ENCODE assay signal across 25 mouse cellular contexts in the genomic region with DNA sequence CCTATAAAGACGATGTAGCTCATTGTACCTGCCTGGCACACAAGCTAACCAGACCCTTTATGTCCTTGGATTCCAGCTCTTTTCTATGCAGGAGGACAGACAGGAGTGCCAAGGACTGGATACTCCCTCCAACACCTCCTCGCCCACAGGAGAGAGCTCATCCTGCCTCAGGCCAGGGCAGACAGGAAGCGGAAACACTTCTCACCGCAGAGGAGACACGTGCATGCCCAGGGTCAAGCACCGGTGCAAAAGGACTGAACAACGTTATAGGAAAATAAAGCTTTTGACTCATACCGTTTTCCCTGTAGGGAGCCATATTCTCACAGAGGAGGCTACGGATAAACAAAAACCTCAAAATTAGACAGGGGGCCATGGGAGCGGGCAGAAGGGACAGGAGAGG. TPM values are rescaled to one million over a fixed set of nuclear protein-coding genes. Genes with fewer than 3 reads are reported as not detected.
DNase-seq lines count a peak whose midpoint lies in the region; ATAC-seq and TF ChIP-seq lines count a peak whose summit lies in the region.
"Had no signal": no experiment of that assay in that cellular context is flagged by ENCODE, and none has a peak within 500 bp of the region (broad histone marks: within the 10 kb centered on the region; RNA-seq: fewer than 3 reads in every experiment).

No protein-coding gene starts in this region.

- H3K9ac ChIP-seq in CH12.LX (ENCODE audit: insufficient read depth, low read depth): no peak overlapping the region
- no peak overlapping the region for H3K9ac ChIP-seq in midbrain, embryonic 15.5 days
- H3K9ac ChIP-seq: embryonic facial prominence, embryonic 13.5 days; forebrain, embryonic 15.5 days; heart, embryonic 13.5 days; hindbrain, embryonic 13.5 days; limb, embryonic 12.5 days; liver, embryonic 15.5 days; lung, embryonic 15.5 days had no signal

- dilution Hi-C loops in CH12.LX (cut with MboI; ENCODE audit: extremely low pct_ligation_motif_present, extremely low pct_unique_long_range_greater_than_20kb, low sequenced_read_pairs): no loop called here

- no peak for TF ChIP-seq RAD21 in CH12.LX (IDR thresholded peaks at IDR 0.05; ENCODE audit: low read depth, low read length)

- ATAC-seq in midbrain, embryonic 15.5 days (replicated peaks): no peak
- ATAC-seq: forebrain, embryonic 15.5 days had no signal

- no peak overlapping the region for H3K4me3 ChIP-seq in CH12.LX (replicated peaks in 1 of 3; ENCODE audit: low read depth in 2 of 3, low read length in 2 of 3, poor library complexity in 1 of 3)
- H3K4me3 ChIP-seq in midbrain, embryonic 15.5 days: no peak overlapping the region
- H3K4me3 ChIP-seq: embryonic facial prominence, embryonic 13.5 days; forebrain, embryonic 10.5 days; forebrain, embryonic 15.5 days; heart, adult 2 months; heart, embryonic 13.5 days; hindbrain, embryonic 13.5 days; limb, embryonic 12.5 days; liver, embryonic 15.5 days; lung, embryonic 15.5 days had no signal

- peaks cover 0 to 63% of the 10 kb centered on the region in 2 experiments for H3K36me3 ChIP-seq in CH12.LX (replicated peaks in 1 of 2; ENCODE audit: control insufficient read depth in 1 of 2, insufficient read depth in 1 of 2, low read length in 1 of 2)
- H3K36me3 ChIP-seq in midbrain, embryonic 15.5 days (replicated peaks): no peaks in the 10 kb centered on the region
- H3K36me3 ChIP-seq: embryonic facial prominence, embryonic 13.5 days; forebrain, embryonic 10.5 days; forebrain, embryonic 15.5 days; heart, embryonic 13.5 days; hindbrain, embryonic 13.5 days; limb, embryonic 12.5 days; liver, embryonic 15.5 days; lung, embryonic 15.5 days had no signal

- H3K27me3 ChIP-seq in CH12.LX (replicated peaks): no peaks in the 10 kb centered on the region
- H3K27me3 ChIP-seq in midbrain, embryonic 15.5 days (replicated peaks): no peaks in the 10 kb centered on the region
- H3K27me3 ChIP-seq: embryonic facial prominence, embryonic 13.5 days; forebrain, embryonic 15.5 days; heart, embryonic 13.5 days; hindbrain, embryonic 13.5 days; limb, embryonic 12.5 days; liver, embryonic 15.5 days; lung, embryonic 15.5 days had no signal

- TF ChIP-seq EP300 in CH12.LX (IDR thresholded peaks at IDR 0.05; ENCODE audit: low read length): no peak

- no peak for DNase-seq in CH12.LX (ENCODE audit: extremely low read depth)
- peak; percentile 57 for DNase-seq in induced T-regulatory cell, adult 2 months (ENCODE audit: low read depth)
- DNase-seq in natural killer cell, adult 2 months (ENCODE audit: low spot score in 2 of 2): peak; percentile 34 to 39
- no peak for DNase-seq in heart, adult 8-10 months (ENCODE audit: low spot score)
- DNase-seq in thymus, postnatal 0 days (ENCODE audit: low spot score): no peak
- DNase-seq: adrenal gland, adult 2 months; cerebellum, adult 8-10 months; gastrocnemius, postnatal 36 days; heart, adult 2 months; heart, postnatal 14 days; kidney, adult 11 months; kidney, postnatal 14 days; lung, postnatal 36 days; midbrain, embryonic 14.5 days; right cerebral cortex, postnatal 4 days had no signal

- in situ Hi-C loops in CH12.LX (cut with MboI; ENCODE audit: low pct_ligation_motif_present, low pct_unique_long_range_greater_than_20kb, low sequenced_read_pairs): no loop called here

- TF ChIP-seq CTCF in CH12.LX (conservative IDR thresholded peaks at IDR 0.05 in 1 of 2, IDR thresholded peaks at IDR 0.05 in 1 of 2; ENCODE audit: low read depth in 2 of 2, low read length in 2 of 2): no peak

- H3K4me1 ChIP-seq in CH12.LX (ENCODE audit: control insufficient read depth in 1 of 2, insufficient read depth in 2 of 2): peaks cover 4 to 22% of the 10 kb centered on the region in 2 experiments; a peak in 2 of 4 replicates
- H3K4me1 ChIP-seq in midbrain, embryonic 15.5 days: no peaks in the 10 kb centered on the region
- H3K4me1 ChIP-seq: embryonic facial prominence, embryonic 13.5 days; lung, embryonic 15.5 days had no signal

- no peak for TF ChIP-seq POLR2A in CH12.LX (IDR thresholded peaks at IDR 0.05; ENCODE audit: low read depth, low read length)

- no peaks in the 10 kb centered on the region for H3K9me3 ChIP-seq in CH12.LX (replicated peaks; ENCODE audit: low read length)
- no peaks in the 10 kb centered on the region for H3K9me3 ChIP-seq in midbrain, embryonic 15.5 days
- H3K9me3 ChIP-seq: embryonic facial prominence, embryonic 13.5 days; forebrain, embryonic 10.5 days; forebrain, embryonic 15.5 days; heart, embryonic 13.5 days; hindbrain, embryonic 13.5 days; limb, embryonic 12.5 days; liver, embryonic 15.5 days; lung, embryonic 15.5 days had no signal

- 72% methylated on average over 10 of the region's 10 CpGs for WGBS in midbrain, embryonic 15.5 days

- H3K27ac ChIP-seq in CH12.LX (ENCODE audit: insufficient read depth, low read depth): no peak overlapping the region
- no peak overlapping the region for H3K27ac ChIP-seq in midbrain, embryonic 15.5 days
- H3K27ac ChIP-seq: embryonic facial prominence, embryonic 13.5 days; forebrain, embryonic 10.5 days; forebrain, embryonic 15.5 days; heart, adult 2 months; heart, embryonic 13.5 days; hindbrain, embryonic 13.5 days; limb, embryonic 12.5 days; liver, embryonic 15.5 days; lung, embryonic 15.5 days had no signal

- H3K79me2 ChIP-seq in CH12.LX (replicated peaks; ENCODE audit: control insufficient read depth, extremely low read depth, insufficient read depth, poor library complexity, severe bottlenecking): no peaks in the 10 kb centered on the region

- H3K4me2 ChIP-seq in CH12.LX (ENCODE audit: insufficient read depth, low read depth, poor library complexity, severe bottlenecking): no peak overlapping the region
- no peak overlapping the region for H3K4me2 ChIP-seq in midbrain, embryonic 15.5 days
- H3K4me2 ChIP-seq: embryonic facial prominence, embryonic 13.5 days; forebrain, embryonic 15.5 days; heart, embryonic 13.5 days; hindbrain, embryonic 13.5 days; limb, embryonic 12.5 days; liver, embryonic 15.5 days; lung, embryonic 15.5 days had no signal

TF ChIP-seq in CH12.LX, 34 proteins besides CTCF, POLR2A, EP300 and RAD21:
- TF ChIP-seq BHLHE40 (IDR thresholded peaks at IDR 0.05; ENCODE audit: low read depth, low read length) (peak; percentile 57; the same call in 1 of the 2 replicates), IRF4 (IDR thresholded peaks at IDR 0.05; ENCODE audit: low read depth, low read length) (no peak)

RNA-seq across cellular contexts. Expression of a gene that starts 16.5 kb away (rescaled TPM):
- total RNA-seq in CH12.LX (2012; rRNA removed) (33.3 and 39.8 TPM in 2 replicates), CH12.LX (2014; rRNA removed) (29.1 and 29.9 TPM in 2 replicates)
- 30.1 and 33.1 TPM in 2 replicates for polyA plus RNA-seq in CH12.LX (2012; ENCODE audit: insufficient read length, low read depth)
- 2.2 TPM in 2 replicates for polyA plus RNA-seq in midbrain, embryonic 15.5 days (2015; fragmentation: Nextera tagmentation; extraction: Ambion mirVana)
- total RNA-seq in heart, adult 8-10 months (2022): 10 to 100 TPM; 27.2 to 38.4 (median 32.0) TPM
- 21.9 and 22.5 TPM in 2 replicates for polyA plus RNA-seq in thymus, postnatal 0 days (2015; fragmentation: Nextera tagmentation; extraction: Ambion mirVana)

RNA-seq across cellular contexts. Expression of a gene that starts 22.6 kb away (rescaled TPM):
- total RNA-seq in CH12.LX (2012; rRNA removed): 1.7 and 3.5 TPM in 2 replicates
- total RNA-seq in CH12.LX (2014; rRNA removed): 0.42 and 0.43 TPM in 2 replicates
- polyA plus RNA-seq in CH12.LX (2012; ENCODE audit: insufficient read length, low read depth): 2.2 and 4.6 TPM in 2 replicates
- polyA plus RNA-seq in midbrain, embryonic 15.5 days (2015; fragmentation: Nextera tagmentation; extraction: Ambion mirVana): 7.2 and 7.4 TPM in 2 replicates
- total RNA-seq in heart, adult 8-10 months (2022): 100 to 1,000 TPM in 3 of 4 experiments, 10 to 100 TPM in 1; 87.1 to 234 (median 146) TPM
- polyA plus RNA-seq in thymus, postnatal 0 days (2015; fragmentation: Nextera tagmentation; extraction: Ambion mirVana): 12.9 and 20.3 TPM in 2 replicates

RNA-seq across cellular contexts. Expression of a gene that starts 41.5 kb away (rescaled TPM):
- total RNA-seq in CH12.LX (2012; rRNA removed) (0.21 and 0.30 TPM in 2 replicates), CH12.LX (2014; rRNA removed) (not detected in 2 replicates)
- polyA plus RNA-seq in CH12.LX (2012; ENCODE audit: insufficient read length, low read depth): not detected in 2 replicates
- polyA plus RNA-seq in midbrain, embryonic 15.5 days (2015; fragmentation: Nextera tagmentation; extraction: Ambion mirVana): 23.4 and 24.4 TPM in 2 replicates
- 10 to 100 TPM; 15.1 to 23.8 (median 19.8) TPM for total RNA-seq in heart, adult 8-10 months (2022)
- polyA plus RNA-seq in thymus, postnatal 0 days (2015; fragmentation: Nextera tagmentation; extraction: Ambion mirVana): 0.01 and 0.27 TPM in 2 replicates
- total RNA-seq: gastrocnemius, postnatal 36 days; liver, adult 2 months had no signal
- polyA plus RNA-seq: liver, adult 2 months had no signal

Comparison
In these comparisons a context has a peak if more than half of its experiments do, and no peak if none do; other contexts are left out.
1. DNase-seq: peak in induced T-regulatory cell, adult 2 months (single experiment) and natural killer cell, adult 2 months (2 of 2); none in CH12.LX (single experiment), heart, adult 8-10 months (single experiment) and thymus, postnatal 0 days (single experiment).
2. RNA of a gene that starts 41.5 kb away (polyA plus RNA-seq): 23.4 to 24.4 TPM in midbrain, embryonic 15.5 days; not detected in CH12.LX and 0.01 to 0.27 TPM in thymus, postnatal 0 days; every median in the first group is over 10 times any median in the second.